Comparison of ENCODE assay signal across 16 mouse cellular contexts in genomic region chr7:25720760-25721159, GRCm38 (mm10). TPM values are rescaled to one million over a fixed set of nuclear protein-coding genes. Genes with fewer than 3 reads are reported as not detected.
DNase-seq lines count a peak whose midpoint lies in the region; ATAC-seq and TF ChIP-seq lines count a peak whose summit lies in the region.
"Had no signal": no experiment of that assay in that cellular context is flagged by ENCODE, and none has a peak within 500 bp of the region (broad histone marks: within the 10 kb centered on the region; RNA-seq: fewer than 3 reads in every experiment).

No protein-coding gene starts in this region.

- H3K27me3 ChIP-seq in liver, embryonic 15.5 days, result no peaks in the 10 kb centered on the region
- no peaks in the 10 kb centered on the region for H3K27me3 ChIP-seq in neural tube, embryonic 13.5 days
- H3K27me3 ChIP-seq in myocyte (ENCODE audit: control insufficient read depth, insufficient read depth, insufficient read length), result no peaks in the 10 kb centered on the region
- H3K27me3 ChIP-seq: CH12.LX; embryonic facial prominence, embryonic 12.5 days; forebrain, embryonic 13.5 days; Patski had no signal

- H3K9ac ChIP-seq in liver, embryonic 15.5 days, result no peak overlapping the region
- no peak overlapping the region for H3K9ac ChIP-seq in neural tube, embryonic 13.5 days
- H3K9ac ChIP-seq: embryonic facial prominence, embryonic 12.5 days; forebrain, embryonic 13.5 days had no signal

- TF ChIP-seq POLR2A in myocyte (IDR thresholded peaks at IDR 0.05; ENCODE audit: insufficient read length, low read depth), result no peak

- ATAC-seq in liver, embryonic 15.5 days (ENCODE audit: insufficient read depth), result no peak
- ATAC-seq in neural tube, embryonic 13.5 days (ENCODE audit: low read depth), result 0 out of 2 replicates have a peak, but pooled peaks have one; percentile 7
- ATAC-seq: activated CD4-positive, CD25-positive, alpha-beta regulatory T cell, adult 4 months; CD4-positive, CD25-positive, alpha-beta regulatory T cell, adult 4 months; Patski had no signal

- no peak overlapping the region for H3K4me2 ChIP-seq in liver, embryonic 15.5 days
- H3K4me2 ChIP-seq in neural tube, embryonic 13.5 days, result no peak overlapping the region
- H3K4me2 ChIP-seq in myocyte (ENCODE audit: low read depth), result no peak overlapping the region
- H3K4me2 ChIP-seq: embryonic facial prominence, embryonic 12.5 days; forebrain, embryonic 13.5 days had no signal

- 83% methylated on average over 5 of the region's 5 CpGs for WGBS in liver, embryonic 15.5 days (ENCODE audit: insufficient replicate concordance)
- 92% methylated on average over 5 of the region's 5 CpGs for WGBS in neural tube, embryonic 13.5 days

- no peak overlapping the region for H3K4me3 ChIP-seq in liver, embryonic 15.5 days (replicated peaks)
- H3K4me3 ChIP-seq in neural tube, embryonic 13.5 days, result no peak overlapping the region
- H3K4me3 ChIP-seq in myocyte, result no peak overlapping the region
- H3K4me3 ChIP-seq: embryonic facial prominence, embryonic 12.5 days; forebrain, embryonic 13.5 days had no signal

- H3K27ac ChIP-seq in liver, embryonic 15.5 days (replicated peaks), result 0 out of 2 replicates have a peak overlapping the region, but pooled peaks have one; percentile 9
- no peak overlapping the region for H3K27ac ChIP-seq in neural tube, embryonic 13.5 days (replicated peaks)
- H3K27ac ChIP-seq: embryonic facial prominence, embryonic 10.5 days; embryonic facial prominence, embryonic 12.5 days; forebrain, embryonic 13.5 days had no signal

- H3K79me2 ChIP-seq in myocyte (ENCODE audit: control insufficient read depth, insufficient read depth), result peaks cover 21% of the 10 kb centered on the region

- peak; percentile 90 for DNase-seq in heart, adult 11 months
- no peak for DNase-seq in heart, adult 9 months (ENCODE audit: low spot score in 2 of 2)
- DNase-seq in liver, result no peak
- DNase-seq in neural tube, embryonic 10.5 days (ENCODE audit: extremely low spot score, low spot score), result no peak
- DNase-seq: adrenal gland, adult 8-10 months had no signal

- peaks cover 75% of the 10 kb centered on the region for H3K36me3 ChIP-seq in liver, embryonic 15.5 days (replicated peaks)
- peaks cover 63% of the 10 kb centered on the region for H3K36me3 ChIP-seq in neural tube, embryonic 13.5 days
- peaks cover 28% of the 10 kb centered on the region for H3K36me3 ChIP-seq in myocyte (ENCODE audit: control insufficient read depth, insufficient read depth)

- no peaks in the 10 kb centered on the region for H3K9me3 ChIP-seq in liver, embryonic 15.5 days (replicated peaks)
- no peaks in the 10 kb centered on the region for H3K9me3 ChIP-seq in neural tube, embryonic 13.5 days
- H3K9me3 ChIP-seq: embryonic facial prominence, embryonic 10.5 days; embryonic facial prominence, embryonic 12.5 days; forebrain, embryonic 13.5 days; G1E had no signal

- H3ac ChIP-seq in myocyte (ENCODE audit: control insufficient read depth, insufficient read length), result no peak overlapping the region

- H3K4me1 ChIP-seq in liver, embryonic 15.5 days (replicated peaks), result peaks cover 53% of the 10 kb centered on the region
- H3K4me1 ChIP-seq in neural tube, embryonic 13.5 days (replicated peaks), result peaks cover 20% of the 10 kb centered on the region

TF ChIP-seq in myocyte, 11 proteins besides CTCF, POLR2A, EP300 and RAD21:
- TF ChIP-seq MYOG (IDR thresholded peaks at IDR 0.05; ENCODE audit: control insufficient read depth in 1 of 3, insufficient read depth in 1 of 3, insufficient read length in 2 of 3, low read depth in 2 of 3) (no peak), POLR2AphosphoS2 (IDR thresholded peaks at IDR 0.05; ENCODE audit: insufficient read length, low read depth) (peak; percentile 34), MYOD1 (IDR thresholded peaks at IDR 0.05; ENCODE audit: control insufficient read depth in 1 of 3, insufficient read length in 2 of 3, low read depth in 2 of 3) (no peak), CEBPB (IDR thresholded peaks at IDR 0.05; ENCODE audit: insufficient read depth, poor library complexity, severe bottlenecking) (no peak)

RNA-seq across cellular contexts. Expression of gene Ccdc97, which starts 1.9 kb away (rescaled TPM):
- polyA plus RNA-seq in liver, embryonic 15.5 days (2015; fragmentation: Nextera tagmentation; extraction: Ambion mirVana), result 9.7 and 10.6 TPM in 2 replicates
- polyA plus RNA-seq in neural tube, embryonic 13.5 days (2015; fragmentation: Nextera tagmentation; extraction: Ambion mirVana), result 33.0 and 38.2 TPM in 2 replicates
- polyA plus RNA-seq in myocyte (2012; fragmentation: generic; extraction: Trizol), result 44.5 TPM

RNA-seq across cellular contexts. Expression of gene Hnrnpul1, which starts 33.8 kb away (rescaled TPM):
- 26.8 and 28.0 TPM in 2 replicates for polyA plus RNA-seq in liver, embryonic 15.5 days (2015; fragmentation: Nextera tagmentation; extraction: Ambion mirVana)
- 45.1 and 51.1 TPM in 2 replicates for polyA plus RNA-seq in neural tube, embryonic 13.5 days (2015; fragmentation: Nextera tagmentation; extraction: Ambion mirVana)
- polyA plus RNA-seq in myocyte (2012; fragmentation: generic; extraction: Trizol), result 76.2 TPM

RNA-seq across cellular contexts. Expression of gene Tgfb1, which starts 34.0 kb away (rescaled TPM):
- 5.0 and 6.0 TPM in 2 replicates for polyA plus RNA-seq in liver, embryonic 15.5 days (2015; fragmentation: Nextera tagmentation; extraction: Ambion mirVana)
- 1.2 and 2.1 TPM in 2 replicates for polyA plus RNA-seq in neural tube, embryonic 13.5 days (2015; fragmentation: Nextera tagmentation; extraction: Ambion mirVana)
- polyA plus RNA-seq in myocyte (2012; fragmentation: generic; extraction: Trizol), result 78.2 TPM

RNA-seq across cellular contexts. Expression of gene B9d2, which starts 40.2 kb away (rescaled TPM):
- polyA plus RNA-seq in liver, embryonic 15.5 days (2015; fragmentation: Nextera tagmentation; extraction: Ambion mirVana), result 19.9 and 23.2 TPM in 2 replicates
- polyA plus RNA-seq in neural tube, embryonic 13.5 days (2015; fragmentation: Nextera tagmentation; extraction: Ambion mirVana), result 33.6 and 42.6 TPM in 2 replicates
- polyA plus RNA-seq in myocyte (2012; fragmentation: generic; extraction: Trizol), result 40.7 TPM

RNA-seq across cellular contexts. Expression of gene Tmem91, which starts 45.8 kb away (rescaled TPM):
- 0.96 and 1.0 TPM in 2 replicates for polyA plus RNA-seq in liver, embryonic 15.5 days (2015; fragmentation: Nextera tagmentation; extraction: Ambion mirVana)
- polyA plus RNA-seq in neural tube, embryonic 13.5 days (2015; fragmentation: Nextera tagmentation; extraction: Ambion mirVana), result 13.1 and 14.3 TPM in 2 replicates
- 0.40 TPM for polyA plus RNA-seq in myocyte (2012; fragmentation: generic; extraction: Trizol)

Comparison
In these comparisons a context has a peak if more than half of its experiments do, and no peak if none do; other contexts are left out.
1. RNA of gene Tgfb1, which starts 34.0 kb away (polyA plus RNA-seq): 78.2 TPM in myocyte (single experiment); 5.0 to 6.0 TPM in liver, embryonic 15.5 days and 1.2 to 2.1 TPM in neural tube, embryonic 13.5 days; every median in the first group is over 10 times any median in the second.